Mouse (Mus musculus) MEL-GATA-1-ER (cell line): Measurements from ENCODE around the gene Tmem252.
"Not testable (repeated sequence)": the region's sequence is repeated elsewhere in the genome, so short reads cannot be mapped to it uniquely, and the experiment has no call there.

Experiments
- DNase-seq: peaks from one replicate; pipeline ENCODE4 v3.0.0-alpha.2; 2012; ENCODE audit warnings: low read depth; ENCODE audit errors: extremely low read depth

The Tmem252 gene

DNA sequence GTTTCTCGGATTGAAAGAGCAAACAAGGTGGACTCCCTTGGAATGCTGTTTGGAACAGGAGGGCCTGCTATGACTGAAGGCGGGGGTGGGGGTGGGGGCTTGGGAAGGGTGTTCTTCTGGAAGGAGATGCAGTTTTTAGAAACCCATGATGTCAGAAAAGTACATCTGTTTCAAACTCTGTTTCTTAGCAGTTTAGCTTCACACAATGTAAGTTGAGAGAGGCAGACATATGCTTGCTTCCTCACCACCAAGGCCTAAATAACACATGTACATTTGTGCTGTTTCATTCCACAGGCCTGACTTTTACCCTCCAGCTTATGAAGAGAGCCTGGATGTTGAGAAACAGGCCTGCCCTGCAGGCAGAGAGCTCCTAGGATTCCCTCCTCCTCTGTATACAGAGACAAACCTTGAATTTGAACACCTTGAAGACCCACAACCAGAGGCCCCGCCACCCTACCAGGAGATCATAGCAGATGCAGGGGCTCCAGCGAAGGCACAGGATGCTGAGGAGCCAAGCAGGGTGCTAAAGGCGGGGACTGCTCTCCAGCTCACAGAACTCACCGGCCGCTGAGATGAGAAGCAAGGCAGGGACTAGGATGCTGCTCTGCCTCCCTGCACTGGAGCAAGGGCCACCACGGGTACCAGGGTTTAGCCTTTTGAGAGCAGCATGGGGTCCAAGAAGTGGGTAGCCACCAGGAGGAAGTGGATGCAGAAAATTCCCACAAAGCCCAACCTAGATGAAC lies 3.6 kb downstream of the Tmem252 start:
- no peak for DNase-seq

DNA sequence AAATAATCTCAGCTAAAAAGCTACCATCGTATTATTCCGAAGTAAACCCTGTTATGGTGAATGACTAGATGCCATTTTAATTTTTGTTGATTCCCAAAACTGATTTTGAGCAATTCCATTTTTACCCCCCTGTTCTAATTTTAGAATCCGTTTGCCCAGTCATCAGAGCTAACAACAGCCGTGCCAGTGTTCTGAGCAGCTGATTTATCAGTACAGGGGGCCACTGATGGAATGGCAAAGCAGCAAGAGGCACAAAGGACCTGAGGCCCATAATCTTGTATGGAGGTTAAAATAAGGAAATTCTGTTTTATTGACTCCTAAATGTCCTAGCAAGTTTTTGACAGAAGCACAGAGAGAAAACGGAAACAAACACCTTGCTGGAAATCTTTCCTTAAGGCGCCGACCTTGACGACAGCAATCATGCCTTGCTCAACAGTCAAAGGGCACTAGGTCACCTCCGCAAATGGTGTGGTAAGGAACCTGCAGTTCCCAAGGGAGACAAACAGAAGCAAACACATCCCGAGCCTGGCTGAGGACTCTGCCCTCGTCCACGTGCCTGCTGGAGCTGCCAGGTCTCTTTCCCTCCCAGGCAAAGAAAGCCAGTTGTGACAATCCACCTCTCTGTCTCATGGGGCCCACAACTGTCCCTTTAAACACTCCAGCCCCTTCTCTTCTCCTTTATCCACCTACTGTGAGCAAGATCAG lies 9.4 kb downstream of the Tmem252 start:
- DNase-seq = no peak

- no peak for DNase-seq
Observed at GRCm38 (mm10) chr19:24686411-24686810, 12.6 kb downstream of the Tmem252 start.

DNA sequence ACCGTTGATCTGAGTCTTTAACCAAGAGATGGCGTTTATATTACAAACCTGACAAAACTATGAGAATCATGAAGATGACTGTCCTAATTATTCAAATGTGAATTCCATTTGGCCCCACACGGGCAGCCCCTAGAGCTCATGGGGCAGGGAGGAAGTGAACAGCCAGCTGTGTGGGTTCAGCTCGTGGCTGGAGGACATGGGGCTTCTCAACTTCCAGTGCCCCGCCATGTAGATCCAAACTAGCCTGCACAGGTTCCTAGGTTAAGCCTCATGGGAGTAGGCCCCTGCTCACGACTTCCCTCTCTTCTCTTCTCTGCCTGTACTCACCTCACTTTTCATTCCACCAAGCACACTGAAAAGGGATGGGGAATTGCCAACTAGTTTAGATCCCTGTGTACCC lies 14.5 kb downstream of the Tmem252 start:
- DNase-seq = no peak

DNA sequence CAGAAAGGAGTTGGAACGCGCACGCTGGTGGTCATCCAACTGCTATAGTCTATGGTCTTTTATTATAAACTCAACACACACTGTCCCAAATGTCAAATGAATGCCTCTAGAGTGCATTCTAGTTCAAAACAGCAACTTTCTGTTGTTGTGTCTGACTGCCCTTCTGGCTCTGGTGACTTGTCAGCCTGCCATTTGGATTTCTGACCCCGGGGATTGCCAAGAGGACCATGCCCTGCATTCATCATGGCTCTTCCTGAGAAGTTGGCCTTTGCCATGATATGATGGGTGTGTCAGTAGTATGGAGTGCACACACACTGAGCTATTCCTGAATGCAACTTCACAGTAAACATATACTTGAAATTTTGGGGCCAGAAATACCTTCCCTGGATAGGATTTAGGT lies 15.7 kb downstream of the Tmem252 start:
- DNase-seq = no peak

GRCm38 (mm10) chr19:24692691-24693090 lies 18.9 kb downstream of the Tmem252 start:
- DNase-seq = no peak

GRCm38 (mm10) chr19:24697946-24698345 lies 24.1 kb downstream of the Tmem252 start:
- no peak for DNase-seq

GRCm38 (mm10) chr19:24698651-24699050 lies 24.8 kb downstream of the Tmem252 start:
- no peak for DNase-seq

GRCm38 (mm10) chr19:24699196-24699595 lies 25.4 kb downstream of the Tmem252 start:
- DNase-seq = no peak

DNA sequence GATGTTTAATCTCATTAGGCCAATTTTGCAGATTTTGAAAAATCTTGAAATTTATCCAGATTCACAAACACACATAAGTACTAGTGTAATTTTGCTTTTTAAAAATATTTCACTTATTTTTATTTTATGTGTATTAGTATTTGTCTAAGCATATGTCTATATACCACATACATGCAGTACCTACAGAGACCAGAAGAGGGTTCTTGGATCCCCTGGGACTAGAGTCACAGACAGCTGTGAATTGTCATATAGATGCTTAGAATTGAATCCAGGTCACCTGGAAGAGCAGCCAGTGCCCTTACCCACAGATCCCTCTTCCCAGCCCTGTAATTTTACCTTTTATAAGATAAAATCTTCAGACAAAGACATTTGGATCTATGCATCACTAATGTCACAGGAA lies 26.1 kb downstream of the Tmem252 start:
- DNase-seq = no peak

DNA sequence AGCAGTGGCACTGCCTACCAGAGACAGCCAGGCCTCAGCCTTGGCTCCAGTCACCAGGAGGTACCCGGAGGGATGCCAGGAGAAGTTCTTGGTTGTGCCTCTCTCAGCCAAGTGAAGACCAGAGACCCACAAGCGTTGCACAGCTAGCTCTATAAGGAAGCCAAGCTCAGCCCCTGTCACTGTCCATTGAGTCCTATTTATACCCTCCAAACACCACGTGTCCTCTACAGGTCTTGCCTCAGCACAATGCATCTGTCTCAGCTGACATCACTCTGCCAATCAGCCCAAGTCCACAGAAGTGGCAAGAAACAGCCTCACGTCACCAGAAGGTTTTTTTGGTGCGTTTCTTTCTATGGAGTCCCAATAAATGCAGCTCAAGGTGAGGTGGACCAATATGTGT lies 26.9 kb downstream of the Tmem252 start:
- DNase-seq = no peak

GRCm38 (mm10) chr19:24701716-24702115 lies 27.9 kb downstream of the Tmem252 start:
- no peak for DNase-seq

DNA sequence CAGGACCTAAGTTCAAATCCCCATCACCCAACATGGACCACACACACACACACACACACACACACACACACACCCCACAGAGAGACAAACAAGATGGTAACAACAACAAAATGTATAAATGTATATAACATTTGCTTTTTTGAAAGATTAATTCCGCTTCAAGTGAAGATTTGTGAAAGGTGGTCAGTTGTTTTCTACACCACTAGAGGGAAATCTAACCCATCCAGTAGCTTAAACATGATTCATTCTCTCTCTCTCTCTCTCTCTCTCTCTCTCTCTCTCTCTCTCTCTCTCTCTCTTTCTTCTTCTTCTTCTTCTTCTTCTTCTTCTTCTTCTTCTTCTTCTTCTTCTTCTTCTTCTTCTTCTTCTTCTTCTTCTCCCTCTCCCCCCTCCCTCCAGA lies 29.4 kb downstream of the Tmem252 start:
- DNase-seq = not testable (repeated sequence)

- no peak for DNase-seq
Observed at GRCm38 (mm10) chr19:24703680-24704079, 29.9 kb downstream of the Tmem252 start.

GRCm38 (mm10) chr19:24704326-24704725 lies 30.5 kb downstream of the Tmem252 start:
- no peak for DNase-seq

- peak; percentile 4 for DNase-seq
Observed at GRCm38 (mm10) chr19:24705395-24705794, 31.6 kb downstream of the Tmem252 start.

- DNase-seq = no peak
Observed at GRCm38 (mm10) chr19:24707071-24707906, 33.5 kb downstream of the Tmem252 start.

DNA sequence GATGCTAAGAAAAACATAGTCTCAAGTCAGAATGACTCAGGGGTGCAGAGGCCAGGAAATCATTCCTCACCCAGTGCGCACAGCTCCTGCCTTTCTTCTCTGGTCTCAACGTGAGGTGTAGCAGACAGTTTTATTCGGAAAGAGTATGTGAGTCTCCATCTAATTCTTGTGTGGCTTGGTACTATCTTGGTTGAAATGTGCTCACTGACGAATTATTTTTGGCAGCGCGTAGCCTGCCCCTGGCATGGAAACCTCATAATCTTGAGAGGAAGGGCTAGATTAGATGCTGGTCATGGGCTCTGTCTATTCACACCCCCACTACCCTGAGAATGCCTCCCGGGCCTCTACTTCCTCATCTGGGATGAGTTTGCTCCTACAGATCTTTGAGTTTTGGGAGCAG lies 34.2 kb downstream of the Tmem252 start:
- DNase-seq = no peak

DNA sequence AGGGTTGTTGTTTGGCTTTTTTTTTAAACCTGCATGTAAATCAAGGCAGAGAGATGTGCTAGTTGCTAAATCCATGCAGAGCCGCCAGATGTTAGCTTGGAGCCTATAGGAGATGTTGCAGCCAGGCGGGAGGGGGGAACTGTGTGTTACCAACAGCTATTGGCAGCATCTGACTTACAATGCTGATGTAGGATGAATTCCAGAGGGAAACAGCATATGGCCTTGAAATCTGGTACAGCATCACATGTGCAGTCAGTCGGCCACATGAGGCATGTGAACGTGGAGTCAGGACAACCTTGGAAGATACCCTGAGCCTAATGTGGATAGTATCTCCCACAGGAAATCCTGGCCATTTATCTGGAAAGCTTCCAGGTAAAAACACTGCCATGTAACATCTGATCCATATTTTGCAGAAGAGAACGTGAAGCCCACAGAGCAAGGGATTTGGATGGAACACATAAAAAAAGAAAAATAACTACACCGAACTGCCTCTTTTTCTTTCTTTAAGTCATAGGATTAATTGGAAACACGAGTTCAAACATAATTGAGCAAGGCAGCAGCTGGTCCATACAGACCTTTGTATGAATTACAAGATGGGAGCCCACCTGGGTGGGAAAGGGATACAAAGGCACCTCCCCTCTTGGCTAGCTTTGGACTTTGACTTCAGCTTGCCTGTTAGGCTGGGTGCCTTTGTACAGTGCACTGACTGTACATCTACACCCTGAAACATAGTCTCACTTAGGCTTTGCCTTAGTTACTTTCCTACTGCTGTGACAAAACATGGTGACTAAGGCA lies 42.7 kb downstream of the Tmem252 start:
- DNase-seq = no peak

GRCm38 (mm10) chr19:24718021-24718420 lies 44.2 kb downstream of the Tmem252 start:
- DNase-seq = no peak

DNA sequence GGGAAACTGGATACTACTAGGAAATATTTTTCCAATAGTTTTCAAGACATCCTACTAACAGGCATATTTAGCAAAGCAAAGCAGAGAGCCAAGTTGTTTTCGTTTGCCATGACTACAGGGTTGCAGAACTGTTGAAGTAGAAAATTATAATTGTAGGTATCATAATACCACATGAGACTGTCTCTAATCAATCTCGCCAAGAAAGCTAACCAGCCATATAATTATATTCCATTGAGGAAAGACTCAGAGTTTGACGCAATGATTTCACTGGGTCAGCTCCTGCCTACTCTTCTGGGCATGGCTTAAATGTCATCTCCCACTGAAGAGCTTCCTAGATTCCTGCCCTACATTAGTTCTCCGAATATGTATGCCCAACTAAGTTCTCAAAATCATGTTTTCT lies 45.7 kb downstream of the Tmem252 start:
- no peak for DNase-seq
